Mouse (Mus musculus): ENCODE measurements around the gene Maip1. TPM values are rescaled to one million over a fixed set of nuclear protein-coding genes. Genes with fewer than 3 reads are reported as not detected.
A peak's percentile ranks its signal among the peaks of the same experiment; 100 is the strongest.

Maip1 gene
- polyA plus RNA-seq, 1 experiment from 2014 or later = 13.0 TPM

- WGBS = 88% methylated on average over 2 of the region's 2 CpGs
- H3K4me3 ChIP-seq (ENCODE audit: low read depth, low read length) = no peak overlapping the region
- no peaks in the 10 kb centered on the region for H3K27me3 ChIP-seq (ENCODE audit: control insufficient read depth, insufficient read depth, low read length)
- no peaks in the 10 kb centered on the region; the same call in 1 of the 2 replicates for H3K4me1 ChIP-seq (replicated peaks; ENCODE audit: control insufficient read depth, insufficient read depth)
- H3K27ac ChIP-seq (replicated peaks) = no peak overlapping the region
- peaks cover 7% of the 10 kb centered on the region; the same call in 1 of the 2 replicates for H3K36me3 ChIP-seq (ENCODE audit: control insufficient read depth, insufficient read depth, low read length)
- H3K9ac ChIP-seq (ENCODE audit: low read length) = no peak overlapping the region
- H3K4me2 ChIP-seq (replicated peaks; ENCODE audit: low read depth) = no peak overlapping the region
- no peaks in the 10 kb centered on the region for H3K9me3 ChIP-seq (ENCODE audit: control insufficient read depth, low read length)
- TF ChIP-seq EP300 (optimal IDR thresholded peaks at IDR 0.05) (no peak), CTCF (IDR thresholded peaks at IDR 0.05; ENCODE audit: low read depth) (no peak)
- ATAC-seq (ENCODE audit: low FRiP score, low TSS enrichment) (no peak), DNase-seq (ENCODE audit: low spot score) (no peak)
Observed at GRCm38 (mm10) chr1:57408994-57409393, 2.9 kb downstream of the Maip1 start.

- Histone ChIP-seq H3K27ac (replicated peaks) (no peak overlapping the region), H3K36me3 (ENCODE audit: control insufficient read depth, insufficient read depth, low read length) (peaks cover 7% of the 10 kb centered on the region; the same call in 1 of the 2 replicates), H3K27me3 (ENCODE audit: control insufficient read depth, insufficient read depth, low read length) (no peaks in the 10 kb centered on the region), H3K9ac (ENCODE audit: low read length) (no peak overlapping the region), H3K4me2 (replicated peaks; ENCODE audit: low read depth) (no peak overlapping the region), H3K4me3 (ENCODE audit: low read depth, low read length) (no peak overlapping the region), H3K9me3 (ENCODE audit: control insufficient read depth, low read length) (no peaks in the 10 kb centered on the region), H3K4me1 (replicated peaks; ENCODE audit: control insufficient read depth, insufficient read depth) (no peaks in the 10 kb centered on the region; the same call in 1 of the 2 replicates)
- DNase-seq (ENCODE audit: low spot score) = no peak
- ATAC-seq (ENCODE audit: low FRiP score, low TSS enrichment) = no peak
- WGBS = 85% methylated on average over 2 of the region's 2 CpGs
- TF ChIP-seq EP300 (optimal IDR thresholded peaks at IDR 0.05) (no peak), CTCF (IDR thresholded peaks at IDR 0.05; ENCODE audit: low read depth) (no peak)
Observed at GRCm38 (mm10) chr1:57413397-57413796, 7.3 kb downstream of the Maip1 start.

GRCm38 (mm10) chr1:57423696-57424095 lies 17.6 kb downstream of the Maip1 start:
- Histone ChIP-seq H3K27ac (replicated peaks) (no peak overlapping the region), H3K9ac (ENCODE audit: low read length) (no peak overlapping the region), H3K4me1 (replicated peaks; ENCODE audit: control insufficient read depth, insufficient read depth) (no peaks in the 10 kb centered on the region), H3K4me2 (replicated peaks; ENCODE audit: low read depth) (no peak overlapping the region), H3K4me3 (ENCODE audit: low read depth, low read length) (no peak overlapping the region), H3K9me3 (ENCODE audit: control insufficient read depth, low read length) (no peaks in the 10 kb centered on the region), H3K27me3 (ENCODE audit: control insufficient read depth, insufficient read depth, low read length) (no peaks in the 10 kb centered on the region), H3K36me3 (ENCODE audit: control insufficient read depth, insufficient read depth, low read length) (no peaks in the 10 kb centered on the region)
- WGBS = 0% methylated on average over 1 of the region's 1 CpGs
- DNase-seq (ENCODE audit: low spot score) (no peak), ATAC-seq (ENCODE audit: low FRiP score, low TSS enrichment) (no peak)
- TF ChIP-seq CTCF (IDR thresholded peaks at IDR 0.05; ENCODE audit: low read depth) (peak; percentile 88), EP300 (optimal IDR thresholded peaks at IDR 0.05) (no peak)

- H3K4me1 ChIP-seq (replicated peaks; ENCODE audit: control insufficient read depth, insufficient read depth) = no peaks in the 10 kb centered on the region
- H3K9me3 ChIP-seq (ENCODE audit: control insufficient read depth, low read length) = no peaks in the 10 kb centered on the region
- no peaks in the 10 kb centered on the region for H3K27me3 ChIP-seq (ENCODE audit: control insufficient read depth, insufficient read depth, low read length)
- peak; percentile 93 for TF ChIP-seq CTCF (IDR thresholded peaks at IDR 0.05; ENCODE audit: low read depth)
- TF ChIP-seq EP300 (optimal IDR thresholded peaks at IDR 0.05) = no peak
- WGBS = 52% methylated on average over 16 of the region's 16 CpGs
- ATAC-seq (ENCODE audit: low FRiP score, low TSS enrichment) (peak; percentile 75), DNase-seq (ENCODE audit: low spot score) (peak; percentile 85)
- no peak overlapping the region for H3K9ac ChIP-seq (ENCODE audit: low read length)
- no peak overlapping the region for H3K4me3 ChIP-seq (ENCODE audit: low read depth, low read length)
- no peaks in the 10 kb centered on the region for H3K36me3 ChIP-seq (ENCODE audit: control insufficient read depth, insufficient read depth, low read length)
- peak overlapping the region; percentile 42 for H3K4me2 ChIP-seq (replicated peaks; ENCODE audit: low read depth)
- no peak overlapping the region for H3K27ac ChIP-seq (replicated peaks)
Observed at GRCm38 (mm10) chr1:57428368-57429308, 22.5 kb downstream of the Maip1 start.

GRCm38 (mm10) chr1:57429786-57430483 lies 23.8 kb downstream of the Maip1 start:
- H3K4me3 ChIP-seq (ENCODE audit: low read depth, low read length) = no peak overlapping the region
- TF ChIP-seq CTCF (IDR thresholded peaks at IDR 0.05; ENCODE audit: low read depth) = 0 out of 2 replicates have a peak, but pooled peaks have one; percentile 15
- TF ChIP-seq EP300 (optimal IDR thresholded peaks at IDR 0.05) = no peak
- no peak for DNase-seq (ENCODE audit: low spot score)
- H3K9me3 ChIP-seq (ENCODE audit: control insufficient read depth, low read length) = no peaks in the 10 kb centered on the region
- H3K27me3 ChIP-seq (ENCODE audit: control insufficient read depth, insufficient read depth, low read length) = no peaks in the 10 kb centered on the region
- no peak overlapping the region for H3K9ac ChIP-seq (ENCODE audit: low read length)
- no peaks in the 10 kb centered on the region for H3K36me3 ChIP-seq (ENCODE audit: control insufficient read depth, insufficient read depth, low read length)
- H3K4me2 ChIP-seq (replicated peaks; ENCODE audit: low read depth) = peak overlapping the region; percentile 39
- no peaks in the 10 kb centered on the region for H3K4me1 ChIP-seq (replicated peaks; ENCODE audit: control insufficient read depth, insufficient read depth)
- ATAC-seq (ENCODE audit: low FRiP score, low TSS enrichment) = no peak
- H3K27ac ChIP-seq (replicated peaks) = no peak overlapping the region
- 18% methylated on average over 12 of the region's 12 CpGs for WGBS
